Comparison of ENCODE assay signal across 8 mouse cellular contexts in genomic region chr8:70792700-70793099, GRCm38 (mm10). TPM values are rescaled to one million over a fixed set of nuclear protein-coding genes. Genes with fewer than 3 reads are reported as not detected.
DNase-seq lines count a peak whose midpoint lies in the region; ATAC-seq and TF ChIP-seq lines count a peak whose summit lies in the region.

No protein-coding gene starts in this region.

- H3K36me3 ChIP-seq in heart, adult 2 months (ENCODE audit: control insufficient read depth, insufficient read depth, low read length), result no peaks in the 10 kb centered on the region
- peaks cover 60% of the 10 kb centered on the region for H3K36me3 ChIP-seq in G1E (replicated peaks)
- H3K36me3 ChIP-seq in embryonic facial prominence, embryonic 12.5 days, result peaks cover 20% of the 10 kb centered on the region
- H3K36me3 ChIP-seq in intestine, embryonic 16.5 days (ENCODE audit: control insufficient read depth, insufficient read depth, low read length), result peaks cover 9% of the 10 kb centered on the region
- peaks cover 5% of the 10 kb centered on the region for H3K36me3 ChIP-seq in liver, embryonic 16.5 days (ENCODE audit: control insufficient read depth, insufficient read depth)
- peaks cover 18% of the 10 kb centered on the region; the same call in 1 of the 2 replicates for H3K36me3 ChIP-seq in neural tube, embryonic 13.5 days

- no peak for TF ChIP-seq CTCF in heart, adult 2 months (IDR thresholded peaks at IDR 0.05)
- TF ChIP-seq CTCF in G1E (IDR thresholded peaks at IDR 0.05; ENCODE audit: low read depth, low read length), result no peak

- 4% methylated on average over 20 of the region's 20 CpGs for WGBS in heart, adult 2 months
- WGBS in embryonic facial prominence, embryonic 12.5 days, result 0% methylated on average over 20 of the region's 20 CpGs
- WGBS in intestine, embryonic 16.5 days, result under 1% methylated on average over 20 of the region's 20 CpGs
- WGBS in liver, embryonic 16.5 days (ENCODE audit: insufficient replicate concordance), result 1% methylated on average over 20 of the region's 20 CpGs
- WGBS in neural tube, embryonic 13.5 days, result under 1% methylated on average over 20 of the region's 20 CpGs

- H3K27ac ChIP-seq in heart, adult 2 months, result peak overlapping the region; percentile 41; the same call in 1 of the 2 replicates
- H3K27ac ChIP-seq in embryonic facial prominence, embryonic 12.5 days, result peak overlapping the region; percentile 87
- H3K27ac ChIP-seq in intestine, embryonic 16.5 days (ENCODE audit: low read length), result no peak overlapping the region; the same call in 1 of the 2 replicates
- H3K27ac ChIP-seq in liver, embryonic 16.5 days (ENCODE audit: low read length), result 0 out of 2 replicates have a peak overlapping the region, but pooled peaks have one; percentile 41
- peak overlapping the region; percentile 91 for H3K27ac ChIP-seq in neural tube, embryonic 13.5 days (replicated peaks)

- peaks cover 3% of the 10 kb centered on the region for H3K4me1 ChIP-seq in heart, adult 2 months (ENCODE audit: control insufficient read depth, insufficient read depth, low read length)
- peaks cover 85% of the 10 kb centered on the region for H3K4me1 ChIP-seq in G1E (ENCODE audit: insufficient read depth, low read depth, low read length)
- peaks cover 45% of the 10 kb centered on the region for H3K4me1 ChIP-seq in embryonic facial prominence, embryonic 12.5 days
- H3K4me1 ChIP-seq in intestine, embryonic 16.5 days (ENCODE audit: control insufficient read depth, insufficient read depth, low read length), result peaks cover 50% of the 10 kb centered on the region
- peaks cover 57% of the 10 kb centered on the region for H3K4me1 ChIP-seq in liver, embryonic 16.5 days (ENCODE audit: control insufficient read depth, low read depth, low read length)
- peaks cover 40% of the 10 kb centered on the region for H3K4me1 ChIP-seq in neural tube, embryonic 13.5 days (replicated peaks)

- peak overlapping the region; percentile 9; the same call in 1 of the 2 replicates for H3K9ac ChIP-seq in heart, adult 2 months (ENCODE audit: low read depth, low read length)
- peak overlapping the region; percentile 89 for H3K9ac ChIP-seq in embryonic facial prominence, embryonic 12.5 days
- H3K9ac ChIP-seq in intestine, embryonic 16.5 days (ENCODE audit: low read depth, low read length), result peak overlapping the region; percentile 39
- H3K9ac ChIP-seq in liver, embryonic 16.5 days (ENCODE audit: low read depth, low read length), result no peak overlapping the region; the same call in 1 of the 2 replicates
- peak overlapping the region; percentile 92 for H3K9ac ChIP-seq in neural tube, embryonic 13.5 days

- no peak for ATAC-seq in G1E (ENCODE audit: extremely low read depth, insufficient number of reproducible peaks, low FRiP score, poor library complexity, severe bottlenecking)
- ATAC-seq in embryonic facial prominence, embryonic 12.5 days (ENCODE audit: insufficient number of reproducible peaks, insufficient read depth, low FRiP score, low TSS enrichment), result peak; percentile 32
- peak; percentile 60 for ATAC-seq in intestine, embryonic 16.5 days
- ATAC-seq in liver, embryonic 16.5 days (ENCODE audit: low read depth), result peak; percentile 0
- ATAC-seq in neural tube, embryonic 13.5 days (ENCODE audit: low read depth), result peak; percentile 44

- no peak for DNase-seq in heart, adult 2 months
- no peak for DNase-seq in heart, postnatal 10 days
- peak; percentile 35 for DNase-seq in G1E (ENCODE audit: low spot score)
- no peak for DNase-seq in gastrocnemius, postnatal 10 days

- TF ChIP-seq POLR2A in heart, adult 2 months (IDR thresholded peaks at IDR 0.05; ENCODE audit: insufficient read depth, low read depth, low read length), result no peak

- H3K9me3 ChIP-seq in G1E (replicated peaks), result no peaks in the 10 kb centered on the region
- H3K9me3 ChIP-seq in embryonic facial prominence, embryonic 12.5 days, result no peaks in the 10 kb centered on the region
- H3K9me3 ChIP-seq in intestine, embryonic 16.5 days (ENCODE audit: control insufficient read depth, low read length), result no peaks in the 10 kb centered on the region
- no peaks in the 10 kb centered on the region for H3K9me3 ChIP-seq in liver, embryonic 16.5 days (replicated peaks; ENCODE audit: control insufficient read depth, low read length)
- H3K9me3 ChIP-seq in neural tube, embryonic 13.5 days, result no peaks in the 10 kb centered on the region

- TF ChIP-seq EP300 in heart, adult 2 months (IDR thresholded peaks at IDR 0.05; ENCODE audit: insufficient read depth, low read depth, low read length), result no peak

- H3K79me2 ChIP-seq in heart, adult 2 months (replicated peaks; ENCODE audit: control insufficient read depth, insufficient read depth, low read length), result no peaks in the 10 kb centered on the region

- H3K4me2 ChIP-seq in embryonic facial prominence, embryonic 12.5 days (replicated peaks), result peak overlapping the region; percentile 81
- peak overlapping the region; percentile 75 for H3K4me2 ChIP-seq in intestine, embryonic 16.5 days (ENCODE audit: low read depth, low read length)
- peak overlapping the region; percentile 85 for H3K4me2 ChIP-seq in liver, embryonic 16.5 days (ENCODE audit: low read depth, low read length)
- peak overlapping the region; percentile 77 for H3K4me2 ChIP-seq in neural tube, embryonic 13.5 days

- peak overlapping the region; percentile 92 for H3K4me3 ChIP-seq in heart, adult 2 months
- H3K4me3 ChIP-seq in G1E (ENCODE audit: low read depth, low read length), result peak overlapping the region; percentile 90
- peak overlapping the region; percentile 75 for H3K4me3 ChIP-seq in embryonic facial prominence, embryonic 12.5 days
- peak overlapping the region; percentile 71 for H3K4me3 ChIP-seq in intestine, embryonic 16.5 days (ENCODE audit: low read length)
- peak overlapping the region; percentile 74 for H3K4me3 ChIP-seq in liver, embryonic 16.5 days (ENCODE audit: low read depth, low read length)
- peak overlapping the region; percentile 65 for H3K4me3 ChIP-seq in neural tube, embryonic 13.5 days

- H3K27me3 ChIP-seq in heart, adult 2 months (ENCODE audit: control insufficient read depth, insufficient read depth, low read length), result no peaks in the 10 kb centered on the region
- H3K27me3 ChIP-seq in G1E (ENCODE audit: insufficient read depth, low read length), result no peaks in the 10 kb centered on the region; the same call in 1 of the 2 replicates
- peaks cover 23% of the 10 kb centered on the region for H3K27me3 ChIP-seq in embryonic facial prominence, embryonic 12.5 days
- no peaks in the 10 kb centered on the region for H3K27me3 ChIP-seq in intestine, embryonic 16.5 days (replicated peaks; ENCODE audit: control insufficient read depth, insufficient read depth, low read length)
- H3K27me3 ChIP-seq in liver, embryonic 16.5 days (ENCODE audit: control insufficient read depth, insufficient read depth, low read depth, low read length), result peaks cover 6% of the 10 kb centered on the region
- H3K27me3 ChIP-seq in neural tube, embryonic 13.5 days, result peaks cover 11% of the 10 kb centered on the region; the same call in 1 of the 2 replicates

- intact Hi-C loops in heart, adult 2 months (cut with DNase I), result loop anchor here (1.0 kb wide), 1 partner anchor 12 kb away; no protein-coding TSS in a partner anchor
- intact Hi-C loops in heart, postnatal 10 days (cut with DNase I), result no loop called here

RNA-seq across cellular contexts. Expression of gene Mast3, which starts 12.2 kb away (rescaled TPM):
- 1 to 10 TPM; 6.0 to 7.4 TPM for total RNA-seq in heart, adult 2 months (2021)
- polyA plus RNA-seq in heart, adult 2 months (2012; rRNA removed), result 12.7 and 13.9 TPM in 2 replicates
- total RNA-seq in heart, postnatal 10 days (2021), result 1 to 10 TPM; 7.9 to 9.3 TPM
- 79.8 and 104 TPM in 2 replicates for total RNA-seq in G1E (2014; fragmentation: Nextera tagmentation)
- total RNA-seq in G1E (2017), result 15.7 and 18.9 TPM in 2 replicates
- polyA plus RNA-seq in G1E (2012), result 323 and 357 TPM in 2 replicates
- polyA plus RNA-seq in embryonic facial prominence, embryonic 12.5 days (2016; fragmentation: Nextera tagmentation; extraction: Ambion mirVana), result 13.7 and 13.9 TPM in 2 replicates
- polyA plus RNA-seq in intestine, embryonic 16.5 days (2015; fragmentation: Nextera tagmentation; extraction: Ambion mirVana), result 12.9 and 15.1 TPM in 2 replicates
- 7.5 and 9.0 TPM in 2 replicates for polyA plus RNA-seq in liver, embryonic 16.5 days (2015; fragmentation: Nextera tagmentation; extraction: Ambion mirVana)
- polyA plus RNA-seq in neural tube, embryonic 13.5 days (2015; fragmentation: Nextera tagmentation; extraction: Ambion mirVana), result 15.8 and 17.6 TPM in 2 replicates
- total RNA-seq in gastrocnemius, postnatal 10 days (2021), result 1 to 10 TPM; 7.2 to 8.9 TPM

RNA-seq across cellular contexts. Expression of gene Il12rb1, which starts 15.5 kb away (rescaled TPM):
- not detected for total RNA-seq in heart, adult 2 months (2021)
- 0.15 and 0.16 TPM in 2 replicates for polyA plus RNA-seq in heart, adult 2 months (2012; rRNA removed)
- total RNA-seq in heart, postnatal 10 days (2021), result under 1 TPM in 1 of 2 experiments, not detected in 1; 0.53 TPM
- total RNA-seq in G1E (2014; fragmentation: Nextera tagmentation) (1.9 and 2.7 TPM in 2 replicates), G1E (2017) (2.3 and 3.1 TPM in 2 replicates)
- polyA plus RNA-seq in G1E (2012), result 4.6 and 5.6 TPM in 2 replicates
- polyA plus RNA-seq in embryonic facial prominence, embryonic 12.5 days (2016; fragmentation: Nextera tagmentation; extraction: Ambion mirVana), result 0.13 TPM in 1 of 2 replicates, not detected in the other
- 0.27 and 0.34 TPM in 2 replicates for polyA plus RNA-seq in intestine, embryonic 16.5 days (2015; fragmentation: Nextera tagmentation; extraction: Ambion mirVana)
- polyA plus RNA-seq in liver, embryonic 16.5 days (2015; fragmentation: Nextera tagmentation; extraction: Ambion mirVana), result 0.06 and 0.35 TPM in 2 replicates
- not detected in 2 replicates for polyA plus RNA-seq in neural tube, embryonic 13.5 days (2015; fragmentation: Nextera tagmentation; extraction: Ambion mirVana)
- under 1 TPM; 0.16 to 0.23 TPM for total RNA-seq in gastrocnemius, postnatal 10 days (2021)

RNA-seq across cellular contexts. Expression of gene Pik3r2, which starts 16.2 kb away (rescaled TPM):
- 10 to 100 TPM; 22.0 to 22.4 TPM for total RNA-seq in heart, adult 2 months (2021)
- polyA plus RNA-seq in heart, adult 2 months (2012; rRNA removed), result 34.3 and 45.5 TPM in 2 replicates
- 10 to 100 TPM; 37.1 to 40.2 TPM for total RNA-seq in heart, postnatal 10 days (2021)
- 7.1 and 16.3 TPM in 2 replicates for total RNA-seq in G1E (2014; fragmentation: Nextera tagmentation)
- total RNA-seq in G1E (2017), result 11.8 and 13.3 TPM in 2 replicates
- polyA plus RNA-seq in G1E (2012), result 55.0 and 68.8 TPM in 2 replicates
- polyA plus RNA-seq in embryonic facial prominence, embryonic 12.5 days (2016; fragmentation: Nextera tagmentation; extraction: Ambion mirVana), result 76.8 and 78.0 TPM in 2 replicates
- polyA plus RNA-seq in intestine, embryonic 16.5 days (2015; fragmentation: Nextera tagmentation; extraction: Ambion mirVana), result 63.7 and 65.3 TPM in 2 replicates
- 12.2 and 13.9 TPM in 2 replicates for polyA plus RNA-seq in liver, embryonic 16.5 days (2015; fragmentation: Nextera tagmentation; extraction: Ambion mirVana)
- polyA plus RNA-seq in neural tube, embryonic 13.5 days (2015; fragmentation: Nextera tagmentation; extraction: Ambion mirVana), result 88.9 and 93.7 TPM in 2 replicates
- 10 to 100 TPM; 39.4 to 47.2 TPM for total RNA-seq in gastrocnemius, postnatal 10 days (2021)

RNA-seq across cellular contexts. Expression of gene Mpv17l2, which starts 32.0 kb away (rescaled TPM):
- total RNA-seq in heart, adult 2 months (2021), result 10 to 100 TPM; 21.7 to 29.1 TPM
- 30.0 and 32.2 TPM in 2 replicates for polyA plus RNA-seq in heart, adult 2 months (2012; rRNA removed)
- total RNA-seq in heart, postnatal 10 days (2021), result 10 to 100 TPM; 32.0 to 39.7 TPM
- total RNA-seq in G1E (2014; fragmentation: Nextera tagmentation) (63.1 and 67.1 TPM in 2 replicates), G1E (2017) (13.5 and 13.9 TPM in 2 replicates)
- 89.1 and 101 TPM in 2 replicates for polyA plus RNA-seq in G1E (2012)
- 32.7 and 35.7 TPM in 2 replicates for polyA plus RNA-seq in embryonic facial prominence, embryonic 12.5 days (2016; fragmentation: Nextera tagmentation; extraction: Ambion mirVana)
- polyA plus RNA-seq in intestine, embryonic 16.5 days (2015; fragmentation: Nextera tagmentation; extraction: Ambion mirVana), result 78.6 and 79.8 TPM in 2 replicates
- 31.4 and 32.1 TPM in 2 replicates for polyA plus RNA-seq in liver, embryonic 16.5 days (2015; fragmentation: Nextera tagmentation; extraction: Ambion mirVana)
- 46.1 and 54.5 TPM in 2 replicates for polyA plus RNA-seq in neural tube, embryonic 13.5 days (2015; fragmentation: Nextera tagmentation; extraction: Ambion mirVana)
- 10 to 100 TPM; 30.1 to 31.4 TPM for total RNA-seq in gastrocnemius, postnatal 10 days (2021)

RNA-seq across cellular contexts. Expression of gene Rab3a, which starts 38.2 kb away (rescaled TPM):
- total RNA-seq in heart, adult 2 months (2021), result 10 to 100 TPM; 46.5 to 48.0 TPM
- polyA plus RNA-seq in heart, adult 2 months (2012; rRNA removed), result 89.1 and 117 TPM in 2 replicates
- 10 to 100 TPM; 37.3 to 38.9 TPM for total RNA-seq in heart, postnatal 10 days (2021)
- total RNA-seq in G1E (2014; fragmentation: Nextera tagmentation) (11.2 and 11.4 TPM in 2 replicates), G1E (2017) (4.6 and 7.0 TPM in 2 replicates)
- 10.8 and 15.4 TPM in 2 replicates for polyA plus RNA-seq in G1E (2012)
- 27.0 and 27.6 TPM in 2 replicates for polyA plus RNA-seq in embryonic facial prominence, embryonic 12.5 days (2016; fragmentation: Nextera tagmentation; extraction: Ambion mirVana)
- 24.9 and 25.6 TPM in 2 replicates for polyA plus RNA-seq in intestine, embryonic 16.5 days (2015; fragmentation: Nextera tagmentation; extraction: Ambion mirVana)
- 2.2 and 3.4 TPM in 2 replicates for polyA plus RNA-seq in liver, embryonic 16.5 days (2015; fragmentation: Nextera tagmentation; extraction: Ambion mirVana)
- polyA plus RNA-seq in neural tube, embryonic 13.5 days (2015; fragmentation: Nextera tagmentation; extraction: Ambion mirVana), result 402 and 417 TPM in 2 replicates
- 10 to 100 TPM; 44.6 to 50.4 TPM for total RNA-seq in gastrocnemius, postnatal 10 days (2021)

Comparison
In these comparisons a context has a peak if more than half of its experiments do, and no peak if none do; other contexts are left out.
1. RNA of gene Mast3, which starts 12.2 kb away (polyA plus RNA-seq): 323 to 357 TPM in G1E; 15.8 to 17.6 TPM in neural tube, embryonic 13.5 days, 13.7 to 13.9 TPM in embryonic facial prominence, embryonic 12.5 days, 12.7 to 13.9 TPM in heart, adult 2 months, 12.9 to 15.1 TPM in intestine, embryonic 16.5 days and 7.5 to 9.0 TPM in liver, embryonic 16.5 days; every median in the first group is over 10 times any median in the second.
2. Peak in every context shown above with its lines, with median percentiles within 50 percentile points of each other: H3K4me3 ChIP-seq and H3K4me2 ChIP-seq.